Mouse (Mus musculus) forebrain, embryonic 11.5 days (tissue): Measurements from ENCODE around the gene C2cd2l. TPM values are rescaled to one million over a fixed set of nuclear protein-coding genes. Genes with fewer than 3 reads are reported as not detected.
A peak's percentile ranks its signal among the peaks of the same experiment; 100 is the strongest.
"Not testable (repeated sequence)": the region's sequence is repeated elsewhere in the genome, so short reads cannot be mapped to it uniquely, and the experiment has no call there.

Source experiments
- ATAC-seq: fragments of 200-750 bp; cut with Nextera tagmentation; replicated peaks from 2 replicates; pipeline ENCODE4 v1.8.0; 2017; ENCODE audit warnings: moderate TSS enrichment; ENCODE audit not compliant: low FRiP score
- DNase-seq: peaks from one replicate; pipeline ENCODE4 v3.0.0-alpha.2; 2017; ENCODE audit warnings: low spot score
- H3K27ac ChIP-seq: fragments of 300-500 bp; sonication (generic); 2 replicates; pipeline ENCODE4 v1.5.1; 2014; ENCODE audit warnings: low read depth, low read length
- H3K27me3 ChIP-seq: fragments of 300-500 bp; sonication (generic); 2 replicates; pipeline ENCODE4 v1.6.1; 2014; ENCODE audit warnings: mild to moderate bottlenecking, low read length, mixed read lengths; ENCODE audit not compliant: control insufficient read depth, insufficient read depth
- H3K36me3 ChIP-seq: fragments of 300-500 bp; sonication (generic); 2 replicates; pipeline ENCODE4 v1.6.1; 2014; ENCODE audit warnings: mild to moderate bottlenecking, low read length, moderate library complexity, mixed read lengths; ENCODE audit not compliant: control insufficient read depth, insufficient read depth
- H3K4me1 ChIP-seq: fragments of 300-500 bp; sonication (generic); replicated peaks from 2 replicates; pipeline ENCODE4 v1.6.1; 2014; ENCODE audit warnings: low read length, mixed read lengths; ENCODE audit not compliant: control insufficient read depth, insufficient read depth
- H3K4me2 ChIP-seq: fragments of 300-500 bp; sonication (generic); 2 replicates; pipeline ENCODE4 v1.6.1; 2014; ENCODE audit warnings: low read depth, mild to moderate bottlenecking, low read length, moderate library complexity, mixed read lengths; ENCODE audit not compliant: severe bottlenecking
- H3K4me3 ChIP-seq: fragments of 300-500 bp; sonication (generic); 2 replicates; pipeline ENCODE4 v1.5.1; 2014; ENCODE audit warnings: low read depth, low read length
- H3K9ac ChIP-seq: fragments of 300-500 bp; sonication (generic); 2 replicates; pipeline ENCODE4 v1.6.1; 2014; ENCODE audit warnings: low read length
- H3K9me3 ChIP-seq: fragments of 300-500 bp; sonication (generic); 2 replicates; pipeline ENCODE4 v1.6.1; 2016; ENCODE audit warnings: low read length, mixed read lengths; ENCODE audit not compliant: control insufficient read depth
- WGBS: fragments of 180-500 bp; shearing (Covaris S2); extraction: QIAGEN DNeasy Blood & Tissue Kit; methylation state at CpG from one replicate; pipeline ENCODE4 v1.1.7; 2014; 5-methylcytosine and 5-hydroxymethylcytosine counted together
- polyA plus RNA-seq: library from polyadenylated mRNA; unstranded; fragments of >200 nt; fragmentation: Nextera tagmentation; extraction: Ambion mirVana; gene quantifications from 2 replicates; pipeline ENCODE4 v1.2.1, GENCODE M21; 2014

Gene C2cd2l
- polyA plus RNA-seq = 12.2 and 13.7 TPM in 2 replicates

DNA sequence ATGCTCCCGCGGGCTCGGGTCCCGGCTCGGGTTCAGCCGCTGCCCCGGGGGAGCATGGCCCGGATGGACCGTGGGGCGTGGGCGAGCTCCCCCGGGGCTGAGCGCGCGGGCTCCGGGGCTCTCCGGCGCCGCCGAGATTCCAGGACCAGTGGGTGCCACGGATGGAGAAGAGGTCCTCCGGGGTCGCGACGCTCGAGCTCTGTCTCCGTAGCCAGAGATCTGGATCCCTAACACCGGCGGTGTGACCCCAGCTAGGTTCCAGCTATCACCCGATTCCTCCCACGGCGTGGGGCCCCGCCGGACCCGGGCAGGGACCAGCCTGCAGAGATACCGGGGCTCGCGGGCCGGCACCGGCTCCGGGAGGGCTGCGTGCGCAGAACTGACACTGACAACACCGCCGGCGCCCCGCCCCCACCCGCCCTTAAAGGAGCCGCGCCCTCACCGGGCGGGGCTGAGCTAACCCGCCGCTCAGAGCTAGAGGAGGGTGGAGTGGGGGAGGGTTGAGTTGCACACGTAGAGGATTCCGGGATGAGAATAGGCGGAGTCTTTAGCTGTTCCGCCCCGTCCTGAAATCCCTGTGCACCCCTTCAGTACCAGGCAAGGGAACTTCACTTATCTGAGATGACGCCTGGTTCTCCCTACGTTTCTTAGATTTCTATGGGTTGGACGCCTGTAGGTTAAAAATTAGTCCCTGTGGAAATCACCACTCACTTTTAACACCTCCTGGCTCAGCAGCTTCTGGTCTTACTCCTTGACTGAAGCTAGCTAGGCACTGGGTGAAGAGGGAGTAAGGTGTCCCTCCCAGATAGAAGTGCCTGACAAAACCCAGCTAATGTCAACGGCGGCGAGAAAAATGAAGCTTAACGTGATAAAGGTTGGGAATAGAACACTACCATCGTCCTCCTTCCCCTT is at the start of gene C2cd2l:
C2cd2l (minus strand) TSS at position 399 of the 912 bp plus-strand sequence.
- peaks cover 4% of the 10 kb centered on the region; the same call in 1 of the 2 replicates for H3K36me3 ChIP-seq
- under 1% methylated on average over 67 of the region's 67 CpGs for WGBS
- H3K4me2 ChIP-seq = peak within 1 kb of the TSS; percentile 94
- peak within 1 kb of the TSS; percentile 18 for H3K27ac ChIP-seq
- ATAC-seq = peak; percentile 97
- H3K4me3 ChIP-seq = peak within 1 kb of the TSS; percentile 92
- peaks cover 16% of the 10 kb centered on the region; the same call in 1 of the 2 replicates for H3K4me1 ChIP-seq
- peak; percentile 97 for DNase-seq
- H3K27me3 ChIP-seq = no peaks in the 10 kb centered on the region
- H3K9ac ChIP-seq = peak within 1 kb of the TSS; percentile 87
- H3K9me3 ChIP-seq = no peaks in the 10 kb centered on the region

DNA sequence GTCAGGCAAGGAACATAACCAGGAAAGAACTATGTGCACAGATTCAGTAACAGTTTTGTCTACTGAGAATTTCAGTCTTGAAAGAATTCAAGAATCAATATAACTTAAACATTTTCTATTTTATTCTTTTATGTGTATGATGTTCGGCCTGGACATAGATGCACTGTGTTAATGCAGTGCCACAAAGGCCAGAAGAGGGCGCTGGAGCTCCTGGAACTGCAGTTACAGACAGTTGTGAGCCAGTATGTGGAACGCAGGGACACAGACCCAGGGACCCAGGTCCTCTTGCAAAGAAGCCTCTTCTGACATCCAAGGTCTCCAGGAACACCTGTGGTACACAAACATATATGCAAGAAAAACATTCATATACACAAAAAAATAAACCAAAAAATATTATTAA is 44.4 kb upstream of the C2cd2l start:
- H3K36me3 ChIP-seq = no peaks in the 10 kb centered on the region
- WGBS = 62% methylated on average over 3 of the region's 3 CpGs
- no peak overlapping the region for H3K9ac ChIP-seq
- no peak overlapping the region for H3K27ac ChIP-seq
- H3K4me1 ChIP-seq = 0 out of 2 replicates have a peak, but pooled peaks cover 2% of the 10 kb centered on the region
- H3K4me3 ChIP-seq = no peak overlapping the region
- DNase-seq = no peak
- no peaks in the 10 kb centered on the region for H3K9me3 ChIP-seq
- ATAC-seq = no peak
- no peaks in the 10 kb centered on the region for H3K27me3 ChIP-seq
- H3K4me2 ChIP-seq = no peak overlapping the region

DNA sequence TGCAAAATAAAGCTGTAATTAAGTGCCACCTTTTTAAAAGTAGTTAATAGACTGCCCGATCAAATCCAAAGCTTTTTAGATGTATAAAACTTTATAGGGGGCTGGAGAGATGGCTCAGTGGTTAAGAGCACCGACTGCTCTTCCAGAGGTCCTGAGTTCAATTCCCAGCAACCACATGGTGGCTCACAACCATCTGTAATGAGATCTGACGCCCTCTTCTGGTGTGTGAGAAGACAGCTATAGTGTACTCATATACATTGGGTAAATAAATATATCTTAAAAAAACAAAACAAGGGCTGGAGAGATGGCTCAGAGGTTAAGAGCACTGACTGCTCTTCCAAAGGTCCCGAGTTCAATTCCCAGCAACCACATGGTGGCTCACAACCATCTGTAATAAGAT is 41.8 kb upstream of the C2cd2l start:
- Histone ChIP-seq H3K4me3 (peak overlapping the region; percentile 74; the same call in 1 of the 2 replicates), H3K4me2 (peak overlapping the region; percentile 78; the same call in 1 of the 2 replicates)
- ATAC-seq, H3K9ac ChIP-seq, H3K4me1 ChIP-seq, H3K27ac ChIP-seq, DNase-seq, H3K27me3 ChIP-seq, H3K9me3 ChIP-seq, H3K36me3 ChIP-seq: not testable (repeated sequence)
- WGBS = 50% methylated on average over 4 of the region's 4 CpGs

DNA sequence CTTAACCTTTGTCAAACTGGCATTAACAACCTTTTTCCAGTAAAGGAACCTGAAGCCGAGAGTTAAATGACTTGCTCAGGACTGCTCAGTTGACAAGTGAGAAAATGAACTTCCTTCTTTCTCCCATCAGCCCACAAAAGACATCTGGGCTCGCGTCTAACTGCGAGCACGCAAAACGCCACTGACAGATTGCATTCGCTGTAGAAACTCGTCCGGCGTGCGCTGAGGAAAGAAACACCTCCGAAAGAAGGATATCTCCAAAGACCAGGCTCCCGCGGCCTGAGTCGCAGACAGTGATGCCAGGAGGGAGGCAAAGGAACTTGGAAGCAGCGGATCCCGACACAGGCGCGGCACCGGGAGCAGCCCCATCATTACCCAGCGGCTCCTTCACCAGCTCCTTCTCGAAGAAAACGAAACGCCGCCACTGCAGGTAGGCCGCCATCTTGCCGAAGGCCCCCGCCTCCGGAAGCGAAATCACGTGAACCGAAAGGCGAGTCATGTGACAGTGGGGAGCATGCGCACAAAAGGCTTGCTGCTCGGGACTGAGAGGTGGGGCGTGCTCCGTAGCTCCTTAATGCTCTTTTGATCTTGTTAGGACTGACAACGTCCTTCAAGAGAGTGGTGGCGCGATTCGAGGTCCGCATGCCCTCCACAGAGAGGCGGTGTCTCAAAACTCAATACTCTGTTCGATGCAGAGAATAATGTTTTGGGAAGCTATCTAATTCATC is 41.3 kb upstream of the C2cd2l start, which contains the start of gene Vps11:
Vps11 (minus strand) TSS at position 481 of the 728 bp plus-strand sequence.
- H3K9ac ChIP-seq = peak within 1 kb of the TSS; percentile 63
- no peaks in the 10 kb centered on the region for H3K27me3 ChIP-seq
- H3K4me2 ChIP-seq = peak within 1 kb of the TSS; percentile 78
- H3K27ac ChIP-seq = no peak within 1 kb of the TSS
- H3K9me3 ChIP-seq = no peaks in the 10 kb centered on the region
- ATAC-seq (peak; percentile 93), DNase-seq (peak; percentile 97)
- peak within 1 kb of the TSS; percentile 74 for H3K4me3 ChIP-seq
- H3K36me3 ChIP-seq = peaks cover 3% of the 10 kb centered on the region; the same call in 1 of the 2 replicates
- under 1% methylated on average over 44 of the region's 44 CpGs for WGBS
- 0 out of 2 replicates have a peak, but pooled peaks cover 2% of the 10 kb centered on the region for H3K4me1 ChIP-seq

DNA sequence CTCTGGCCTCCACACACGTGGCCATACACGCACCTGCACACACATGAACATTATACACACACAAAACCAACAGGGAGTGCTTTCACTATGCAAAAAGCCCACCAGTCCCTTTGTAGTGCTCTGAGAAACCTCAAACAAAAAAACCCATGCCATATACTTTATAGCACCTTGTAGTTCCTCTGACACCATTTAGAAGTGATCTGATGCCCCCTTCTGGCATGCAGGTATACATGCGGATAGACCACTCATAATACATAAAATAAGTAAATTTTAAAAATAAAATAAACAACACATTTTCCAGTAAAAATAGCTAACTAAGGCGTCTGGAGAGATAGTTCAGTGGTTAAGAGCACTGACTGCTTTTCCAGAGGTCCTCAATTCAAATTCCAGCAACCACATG is 37.1 kb upstream of the C2cd2l start:
- no peak overlapping the region for H3K4me3 ChIP-seq
- no peak overlapping the region for H3K9ac ChIP-seq
- H3K4me1 ChIP-seq = 0 out of 2 replicates have a peak, but pooled peaks cover 2% of the 10 kb centered on the region
- ATAC-seq (no peak), DNase-seq (no peak)
- WGBS = 79% methylated on average over 4 of the region's 4 CpGs
- H3K36me3 ChIP-seq = peaks cover 23% of the 10 kb centered on the region
- H3K27ac ChIP-seq = no peak overlapping the region
- no peaks in the 10 kb centered on the region for H3K27me3 ChIP-seq
- H3K9me3 ChIP-seq = no peaks in the 10 kb centered on the region
- no peak overlapping the region for H3K4me2 ChIP-seq

DNA sequence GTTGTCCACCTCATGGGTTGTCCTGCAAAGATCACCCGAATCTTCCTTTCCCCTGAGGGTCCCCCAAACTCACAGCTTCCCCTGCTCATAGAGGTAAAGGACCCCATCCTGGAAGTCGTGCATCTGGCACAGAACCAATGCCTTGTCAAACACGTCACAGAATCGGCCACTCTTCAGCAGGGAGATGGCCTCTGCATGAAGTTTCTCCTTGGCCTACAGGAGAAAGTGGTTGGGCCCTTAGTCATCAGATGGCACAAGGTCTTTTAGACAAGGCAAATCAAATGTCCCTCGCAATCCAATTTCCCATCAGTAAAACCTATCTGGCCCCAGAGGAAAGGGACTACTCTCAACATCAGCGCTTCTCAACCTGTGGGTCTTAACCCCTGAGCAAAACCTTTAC is 33.1 kb upstream of the C2cd2l start:
- H3K9me3 ChIP-seq = no peaks in the 10 kb centered on the region; the same call in 1 of the 2 replicates
- no peak overlapping the region for H3K9ac ChIP-seq
- DNase-seq (no peak), ATAC-seq (no peak)
- no peak overlapping the region for H3K27ac ChIP-seq
- no peak overlapping the region for H3K4me2 ChIP-seq
- 94% methylated on average over 6 of the region's 6 CpGs for WGBS
- no peak overlapping the region for H3K4me3 ChIP-seq
- H3K36me3 ChIP-seq = peaks cover 34% of the 10 kb centered on the region
- no peaks in the 10 kb centered on the region for H3K27me3 ChIP-seq
- H3K4me1 ChIP-seq = no peaks in the 10 kb centered on the region

DNA sequence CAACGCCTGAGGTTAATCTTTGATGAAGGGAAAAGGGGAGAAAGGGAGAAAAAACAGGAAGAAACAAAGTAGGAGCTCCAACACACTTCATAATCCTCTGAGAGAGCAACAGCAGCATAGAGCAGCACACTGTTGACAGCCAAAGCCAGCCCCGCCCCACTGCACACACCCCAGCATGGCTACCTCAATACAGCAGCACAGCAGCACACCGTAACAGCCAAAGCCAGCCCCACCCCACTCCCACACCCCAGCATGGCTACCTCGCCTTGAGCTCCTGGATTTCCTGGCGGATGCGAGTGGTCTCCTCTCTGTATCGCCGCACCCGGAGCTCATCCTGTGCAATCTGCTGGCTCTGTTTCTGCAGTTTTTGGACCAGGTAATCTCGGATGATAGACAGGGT is 32.3 kb upstream of the C2cd2l start:
- Histone ChIP-seq H3K27ac (no peak overlapping the region), H3K4me1 (no peaks in the 10 kb centered on the region), H3K36me3 (peaks cover 36% of the 10 kb centered on the region), H3K9ac (no peak overlapping the region), H3K9me3 (no peaks in the 10 kb centered on the region; the same call in 1 of the 2 replicates), H3K4me3 (no peak overlapping the region), H3K4me2 (no peak overlapping the region), H3K27me3 (no peaks in the 10 kb centered on the region)
- DNase-seq (no peak), ATAC-seq (no peak)
- 93% methylated on average over 10 of the region's 10 CpGs for WGBS

DNA sequence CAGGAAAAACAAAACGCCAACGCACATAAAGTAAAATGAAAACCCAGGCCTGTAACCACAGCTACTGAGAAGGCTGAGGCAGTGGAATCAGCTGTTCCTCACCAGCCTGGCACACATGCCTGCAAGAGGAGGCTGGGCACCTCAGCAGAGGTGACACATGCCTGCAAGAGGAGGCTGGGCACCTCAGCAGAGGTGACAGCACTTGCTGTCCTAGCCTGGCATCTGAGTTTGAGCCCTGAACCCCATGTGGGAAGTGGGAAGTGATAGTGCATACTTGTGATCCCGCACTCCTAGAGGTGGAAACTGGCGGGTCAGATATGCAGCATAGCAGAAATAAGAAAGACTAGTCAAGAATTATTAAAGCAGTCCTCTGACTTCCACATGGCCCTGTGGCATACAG is 31.3 kb upstream of the C2cd2l start:
- H3K4me2 ChIP-seq = no peak overlapping the region
- no peaks in the 10 kb centered on the region for H3K27me3 ChIP-seq
- ATAC-seq (no peak), DNase-seq (no peak)
- peaks cover 35% of the 10 kb centered on the region for H3K36me3 ChIP-seq
- WGBS = 91% methylated on average over 4 of the region's 4 CpGs
- no peaks in the 10 kb centered on the region; the same call in 1 of the 2 replicates for H3K9me3 ChIP-seq
- no peaks in the 10 kb centered on the region for H3K4me1 ChIP-seq
- no peak overlapping the region for H3K9ac ChIP-seq
- no peak overlapping the region for H3K4me3 ChIP-seq
- H3K27ac ChIP-seq = no peak overlapping the region
